Mouse (Mus musculus) embryo, embryonic 11 days (tissue): ENCODE measurements around the gene Bmp7.

ENCODE experiments used
- DNase-seq: peaks from one replicate; pipeline ENCODE4 v3.0.0-alpha.2; 2015

Bmp7 gene

GRCm38 (mm10) chr2:172848193-172848592, 91.9 kb downstream of the Bmp7 start:
- DNase-seq: no peak

GRCm38 (mm10) chr2:172846311-172846575, 93.9 kb downstream of the Bmp7 start:
- no peak for DNase-seq

- peak; percentile 48 for DNase-seq
These were observed 94.4 kb downstream of the Bmp7 start for GRCm38 (mm10) chr2:172845536-172846310.

- DNase-seq: no peak
These were observed 96.2 kb downstream of the Bmp7 start for GRCm38 (mm10) chr2:172843903-172844302.

GRCm38 (mm10) chr2:172842306-172842705, 97.8 kb downstream of the Bmp7 start:
- DNase-seq: no peak

GRCm38 (mm10) chr2:172840905-172841750, 99.0 kb downstream of the Bmp7 start:
- no peak for DNase-seq

GRCm38 (mm10) chr2:172839317-172839980, 100.7 kb downstream of the Bmp7 start:
- DNase-seq: peak; percentile 28

- DNase-seq: no peak
These were observed 103.6 kb downstream of the Bmp7 start for GRCm38 (mm10) chr2:172836516-172836915.

GRCm38 (mm10) chr2:172833196-172833595, 106.9 kb downstream of the Bmp7 start:
- DNase-seq: peak; percentile 52

GRCm38 (mm10) chr2:172831762-172832161, 108.4 kb downstream of the Bmp7 start:
- DNase-seq: peak; percentile 88

- DNase-seq: peak; percentile 89
These were observed 109.0 kb downstream of the Bmp7 start for GRCm38 (mm10) chr2:172831133-172831532.

GRCm38 (mm10) chr2:172828229-172828628, 111.9 kb downstream of the Bmp7 start:
- DNase-seq: no peak

GRCm38 (mm10) chr2:172827564-172827963, 112.6 kb downstream of the Bmp7 start:
- DNase-seq: peak; percentile 78

GRCm38 (mm10) chr2:172825785-172826145, 114.4 kb downstream of the Bmp7 start:
- no peak for DNase-seq

- peak; percentile 88 for DNase-seq
These were observed 115.0 kb downstream of the Bmp7 start for GRCm38 (mm10) chr2:172824906-172825784.

GRCm38 (mm10) chr2:172818631-172819230, 121.4 kb downstream of the Bmp7 start:
- DNase-seq: no peak
